Mouse (Mus musculus) embryonic facial prominence, embryonic 12.5 days (tissue): ENCODE results near the gene Lef1. TPM values are rescaled to one million over a fixed set of nuclear protein-coding genes. Genes with fewer than 3 reads are reported as not detected.

Experiments
- ATAC-seq: fragments of 200-750 bp; cut with Nextera tagmentation; 2 replicates; pipeline ENCODE4 v1.8.0; 2017; ENCODE audit not compliant: insufficient number of reproducible peaks, insufficient read depth, low FRiP score, low TSS enrichment
- H3K27ac ChIP-seq: fragments of 300-500 bp; sonication (generic); 2 replicates; pipeline ENCODE4 v1.5.1; 2016; ENCODE audit warnings: mild to moderate bottlenecking
- H3K27me3 ChIP-seq: fragments of 300-500 bp; sonication (generic); 2 replicates; pipeline ENCODE4 v1.6.1; 2016; ENCODE audit warnings: mild to moderate bottlenecking, moderate library complexity
- H3K36me3 ChIP-seq: fragments of 300-500 bp; sonication (generic); 2 replicates; pipeline ENCODE4 v1.6.1; 2016; ENCODE audit warnings: mild to moderate bottlenecking
- H3K4me1 ChIP-seq: fragments of 300-500 bp; sonication (generic); 2 replicates; pipeline ENCODE4 v1.6.1; 2016
- H3K4me2 ChIP-seq: fragments of 300-500 bp; sonication (generic); replicated peaks from 2 replicates; pipeline ENCODE4 v1.6.1; 2016; ENCODE audit warnings: mild to moderate bottlenecking, moderate library complexity
- H3K4me3 ChIP-seq: fragments of 300-500 bp; sonication (generic); 2 replicates; pipeline ENCODE4 v1.5.1; 2016; ENCODE audit warnings: mild to moderate bottlenecking
- H3K9ac ChIP-seq: fragments of 300-500 bp; sonication (generic); 2 replicates; pipeline ENCODE4 v1.6.1; 2016; ENCODE audit warnings: mild to moderate bottlenecking, moderate library complexity
- H3K9me3 ChIP-seq: fragments of 300-500 bp; sonication (generic); 2 replicates; pipeline ENCODE4 v1.6.1; 2016; ENCODE audit warnings: mild to moderate bottlenecking, moderate library complexity
- WGBS: fragments of 180-500 bp; shearing (Covaris S2); methylation state at CpG from one replicate; pipeline ENCODE4 v1.1.7; 2016; 5-methylcytosine and 5-hydroxymethylcytosine counted together
- polyA plus RNA-seq: library from polyadenylated mRNA; unstranded; fragments of >200 nt; fragmentation: Nextera tagmentation; extraction: Ambion mirVana; gene quantifications from 2 replicates; pipeline ENCODE4 v1.2.1, GENCODE M21; 2016

Lef1 gene
- polyA plus RNA-seq, 1 experiment from 2014 or later = 107 TPM

- 0 out of 2 replicates have a peak, but pooled peaks cover 3% of the 10 kb centered on the region for H3K4me1 ChIP-seq
- no peaks in the 10 kb centered on the region for H3K36me3 ChIP-seq
- no peaks in the 10 kb centered on the region for H3K9me3 ChIP-seq
- no peak overlapping the region for H3K4me2 ChIP-seq
- H3K4me3 ChIP-seq = no peak overlapping the region
- no peak for ATAC-seq
- H3K27me3 ChIP-seq = peaks cover 19% of the 10 kb centered on the region
- H3K27ac ChIP-seq = no peak overlapping the region
- no peak overlapping the region for H3K9ac ChIP-seq
- 67% methylated on average over 9 of the region's 9 CpGs for WGBS
Observed at GRCm38 (mm10) chr3:131085978-131086377, 24.3 kb upstream of the Lef1 start.

DNA sequence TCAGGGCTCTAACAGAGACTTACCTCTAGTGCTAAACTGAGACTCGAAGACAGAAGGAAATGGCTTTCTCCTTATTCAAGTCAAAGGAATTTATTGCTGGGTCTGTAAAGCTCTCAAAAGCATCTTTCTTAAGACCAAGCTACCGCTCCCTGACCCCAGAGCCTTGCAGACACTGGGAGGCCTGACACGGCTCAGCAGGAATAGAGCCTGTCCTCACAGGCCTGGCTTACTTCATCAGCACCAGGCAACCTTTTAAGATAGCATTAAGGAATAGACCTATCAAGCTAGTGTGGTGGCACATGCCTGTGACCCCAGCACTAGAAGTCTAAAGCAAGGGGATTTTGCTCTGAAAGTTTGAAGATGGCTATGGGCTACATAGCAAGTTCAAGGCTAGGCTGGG, 20.6 kb upstream of the Lef1 start:
- 51% methylated on average over 3 of the region's 3 CpGs for WGBS
- no peak for ATAC-seq
- H3K9me3 ChIP-seq = no peaks in the 10 kb centered on the region
- H3K4me3 ChIP-seq = no peak overlapping the region
- no peak overlapping the region for H3K27ac ChIP-seq
- H3K4me2 ChIP-seq = no peak overlapping the region
- H3K4me1 ChIP-seq = peaks cover 8% of the 10 kb centered on the region
- peaks cover 17% of the 10 kb centered on the region for H3K27me3 ChIP-seq
- no peaks in the 10 kb centered on the region for H3K36me3 ChIP-seq
- no peak overlapping the region for H3K9ac ChIP-seq

GRCm38 (mm10) chr3:131092113-131092512, 18.2 kb upstream of the Lef1 start:
- Histone ChIP-seq H3K27ac (no peak overlapping the region), H3K9ac (no peak overlapping the region), H3K4me2 (no peak overlapping the region), H3K36me3 (no peaks in the 10 kb centered on the region), H3K4me1 (peaks cover 5% of the 10 kb centered on the region), H3K27me3 (peaks cover 4% of the 10 kb centered on the region; the same call in 1 of the 2 replicates), H3K4me3 (no peak overlapping the region), H3K9me3 (no peaks in the 10 kb centered on the region)
- 48% methylated on average over 6 of the region's 6 CpGs for WGBS
- no peak for ATAC-seq

- no peak overlapping the region for H3K27ac ChIP-seq
- 56% methylated on average over 12 of the region's 12 CpGs for WGBS
- no peaks in the 10 kb centered on the region for H3K36me3 ChIP-seq
- H3K9me3 ChIP-seq = no peaks in the 10 kb centered on the region
- no peak overlapping the region for H3K9ac ChIP-seq
- no peaks in the 10 kb centered on the region for H3K27me3 ChIP-seq
- H3K4me2 ChIP-seq = no peak overlapping the region
- no peak overlapping the region for H3K4me3 ChIP-seq
- peaks cover 5% of the 10 kb centered on the region for H3K4me1 ChIP-seq
- ATAC-seq = no peak
Observed at GRCm38 (mm10) chr3:131093736-131094135, 16.5 kb upstream of the Lef1 start.

- 91% methylated on average over 4 of the region's 4 CpGs for WGBS
- Histone ChIP-seq H3K9ac (no peak overlapping the region), H3K36me3 (no peaks in the 10 kb centered on the region), H3K4me1 (peaks cover 5% of the 10 kb centered on the region), H3K4me2 (no peak overlapping the region), H3K27me3 (no peaks in the 10 kb centered on the region), H3K27ac (no peak overlapping the region), H3K4me3 (no peak overlapping the region), H3K9me3 (no peaks in the 10 kb centered on the region)
- no peak for ATAC-seq
Observed at GRCm38 (mm10) chr3:131096105-131096504, 14.2 kb upstream of the Lef1 start.

DNA sequence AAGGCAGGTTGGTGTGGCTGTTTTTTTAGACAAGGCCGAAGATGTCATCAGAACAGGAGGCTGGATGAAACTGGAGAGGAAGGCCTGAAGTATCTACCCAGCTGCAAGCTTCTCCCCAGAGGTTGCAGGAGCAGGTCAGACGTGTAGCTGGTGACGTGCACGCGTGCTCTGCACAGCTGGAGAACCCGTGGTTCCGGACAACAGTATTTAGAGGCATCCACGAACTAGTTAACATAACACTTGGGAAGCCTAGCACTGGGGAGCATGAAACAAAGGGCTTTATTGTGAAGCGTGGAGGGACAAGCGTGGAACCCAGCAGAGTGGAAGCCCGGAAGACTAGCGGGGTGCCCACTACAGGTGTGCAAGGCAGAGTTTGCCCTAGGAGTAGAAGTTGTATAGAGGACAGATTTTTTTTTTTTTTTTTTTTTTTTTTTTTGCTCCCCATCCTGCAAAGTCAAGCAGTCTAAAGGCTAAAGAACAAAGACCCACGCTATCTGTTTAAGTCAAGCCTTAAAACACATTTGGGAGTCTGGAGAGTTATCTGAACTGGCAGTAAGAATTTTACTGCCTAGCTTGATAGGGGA, 8.0 kb upstream of the Lef1 start:
- no peak for ATAC-seq
- H3K9ac ChIP-seq = no peak overlapping the region
- H3K27ac ChIP-seq = no peak overlapping the region
- no peak overlapping the region for H3K4me2 ChIP-seq
- H3K9me3 ChIP-seq = no peaks in the 10 kb centered on the region
- no peak overlapping the region for H3K4me3 ChIP-seq
- H3K4me1 ChIP-seq = peaks cover 17% of the 10 kb centered on the region
- WGBS = 23% methylated on average over 13 of the region's 13 CpGs
- H3K27me3 ChIP-seq = peaks cover 26% of the 10 kb centered on the region
- H3K36me3 ChIP-seq = no peaks in the 10 kb centered on the region

DNA sequence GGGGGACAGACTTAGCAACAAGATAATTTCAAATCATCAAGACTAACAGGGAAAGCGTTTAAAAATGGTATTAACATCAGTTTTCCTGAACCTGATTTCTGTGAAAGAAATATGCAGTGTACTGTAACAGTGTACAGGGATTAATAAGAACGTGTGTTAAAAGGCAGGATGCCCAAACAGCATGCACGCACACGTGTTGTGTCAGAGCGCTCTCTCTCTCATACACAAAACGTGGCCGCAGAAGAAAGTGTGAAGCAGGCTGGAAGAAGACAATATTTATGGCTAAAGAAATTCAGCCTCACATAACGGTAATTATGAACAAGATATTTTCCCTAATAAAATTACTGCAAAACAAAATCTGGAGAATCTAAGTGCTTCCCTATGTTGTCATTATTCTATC, 4.9 kb upstream of the Lef1 start:
- H3K27me3 ChIP-seq = peaks cover 45% of the 10 kb centered on the region
- H3K4me1 ChIP-seq = peaks cover 32% of the 10 kb centered on the region
- H3K27ac ChIP-seq = no peak overlapping the region
- WGBS = 41% methylated on average over 8 of the region's 8 CpGs
- H3K4me2 ChIP-seq = peak overlapping the region; percentile 79
- peak overlapping the region; percentile 39; the same call in 1 of the 2 replicates for H3K4me3 ChIP-seq
- no peaks in the 10 kb centered on the region for H3K9me3 ChIP-seq
- no peaks in the 10 kb centered on the region for H3K36me3 ChIP-seq
- H3K9ac ChIP-seq = no peak overlapping the region
- ATAC-seq = no peak

- H3K9ac ChIP-seq = peak overlapping the region; percentile 56
- H3K36me3 ChIP-seq = no peaks in the 10 kb centered on the region
- H3K4me3 ChIP-seq = peak overlapping the region; percentile 39
- 1% methylated on average over 36 of the region's 36 CpGs for WGBS
- peak overlapping the region; percentile 79 for H3K4me2 ChIP-seq
- no peaks in the 10 kb centered on the region for H3K9me3 ChIP-seq
- peaks cover 32% of the 10 kb centered on the region for H3K4me1 ChIP-seq
- H3K27me3 ChIP-seq = peaks cover 45% of the 10 kb centered on the region
- H3K27ac ChIP-seq = peak overlapping the region; percentile 80
- ATAC-seq = peak; percentile 22; the same call in 1 of the 2 replicates
Observed at GRCm38 (mm10) chr3:131105940-131106401, 4.3 kb upstream of the Lef1 start.

DNA sequence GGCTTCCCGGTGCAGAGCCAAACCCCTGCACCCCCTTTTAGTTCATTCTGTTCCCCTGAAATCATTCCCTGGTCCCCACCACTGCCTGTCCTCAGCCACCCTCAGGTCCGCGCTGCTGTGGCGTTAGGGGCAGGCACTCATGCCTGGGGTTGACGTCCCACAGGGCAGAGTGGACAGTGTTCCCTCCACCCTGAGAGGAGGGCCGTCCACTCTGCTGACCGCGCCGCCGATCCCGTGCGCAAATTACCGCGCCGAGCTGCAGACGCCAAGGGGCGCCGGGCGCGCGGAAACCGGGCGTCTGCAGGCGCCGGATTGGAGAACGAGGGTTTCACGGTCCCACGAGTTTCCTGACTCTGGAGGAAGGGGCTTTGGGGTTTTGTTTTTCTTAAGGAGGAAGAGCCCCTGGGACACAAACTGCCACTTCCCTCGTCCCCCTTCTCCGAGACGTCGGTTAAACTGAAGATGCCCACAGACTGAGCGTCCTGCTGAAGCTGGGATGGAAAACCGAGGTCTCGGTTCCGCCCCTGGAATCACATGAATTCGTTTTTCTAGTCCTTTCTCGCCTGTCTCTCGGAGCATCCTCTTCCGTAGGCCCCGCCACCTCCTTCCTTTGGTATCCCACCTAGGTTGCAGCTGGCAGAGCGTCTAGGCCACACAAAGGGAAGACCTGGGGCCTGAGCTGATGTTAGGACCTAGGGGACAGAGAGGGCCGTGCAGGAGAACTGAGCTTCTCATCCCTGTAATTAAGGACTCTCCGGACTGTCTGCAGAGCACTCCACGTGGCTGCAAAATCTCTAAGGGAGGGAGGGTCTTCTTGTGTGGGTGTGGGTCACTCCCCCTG, 3.6 kb upstream of the Lef1 start:
- Histone ChIP-seq H3K27ac (peak overlapping the region; percentile 80), H3K9ac (peak overlapping the region; percentile 56), H3K4me2 (peak overlapping the region; percentile 79), H3K36me3 (no peaks in the 10 kb centered on the region), H3K9me3 (no peaks in the 10 kb centered on the region), H3K4me3 (peak overlapping the region; percentile 39), H3K27me3 (peaks cover 45% of the 10 kb centered on the region), H3K4me1 (peaks cover 32% of the 10 kb centered on the region)
- under 1% methylated on average over 42 of the region's 45 CpGs for WGBS
- ATAC-seq = peak; percentile 48; the same call in 1 of the 2 replicates

GRCm38 (mm10) chr3:131107301-131108093, 2.8 kb upstream of the Lef1 start:
- H3K36me3 ChIP-seq = no peaks in the 10 kb centered on the region
- no peaks in the 10 kb centered on the region for H3K9me3 ChIP-seq
- H3K4me1 ChIP-seq = peaks cover 28% of the 10 kb centered on the region
- peak overlapping the region; percentile 56; the same call in 1 of the 2 replicates for H3K9ac ChIP-seq
- peak overlapping the region; percentile 79 for H3K4me2 ChIP-seq
- no peak for ATAC-seq
- 1% methylated on average over 34 of the region's 34 CpGs for WGBS
- peak overlapping the region; percentile 80; the same call in 1 of the 2 replicates for H3K27ac ChIP-seq
- H3K4me3 ChIP-seq = peak overlapping the region; percentile 39
- peaks cover 45% of the 10 kb centered on the region for H3K27me3 ChIP-seq

GRCm38 (mm10) chr3:131108094-131108653, 2.1 kb upstream of the Lef1 start:
- Histone ChIP-seq H3K27me3 (peaks cover 45% of the 10 kb centered on the region), H3K27ac (no peak overlapping the region)

More at GRCm38 (mm10) chr3:131108094-131108653, 2.1 kb upstream of the Lef1 start:
- Histone ChIP-seq H3K4me3 (no peak overlapping the region; the same call in 1 of the 2 replicates), H3K4me1 (peaks cover 28% of the 10 kb centered on the region), H3K4me2 (peak overlapping the region; percentile 79), H3K9me3 (no peaks in the 10 kb centered on the region), H3K9ac (no peak overlapping the region), H3K36me3 (no peaks in the 10 kb centered on the region)
- no peak for ATAC-seq
- under 1% methylated on average over 9 of the region's 9 CpGs for WGBS
